Mouse (Mus musculus) midbrain, embryonic 10.5 days (tissue): ENCODE results near the gene Tbx6. TPM values are rescaled to one million over a fixed set of nuclear protein-coding genes. Genes with fewer than 3 reads are reported as not detected.

Experiments used
- DNase-seq: peaks from one replicate; pipeline ENCODE4 v3.0.0-alpha.2; 2017; ENCODE audit warnings: low spot score
- H3K27ac ChIP-seq: fragments of 300-500 bp; sonication (generic); replicated peaks from 2 replicates; pipeline ENCODE4 v1.5.1; 2016; ENCODE audit warnings: mild to moderate bottlenecking
- H3K27me3 ChIP-seq: fragments of 300-500 bp; sonication (generic); 2 replicates; pipeline ENCODE4 v1.6.1; 2016; ENCODE audit warnings: low read depth, mild to moderate bottlenecking; ENCODE audit not compliant: poor library complexity, severe bottlenecking
- H3K36me3 ChIP-seq: fragments of 300-500 bp; sonication (generic); 2 replicates; pipeline ENCODE4 v1.6.1; 2016; ENCODE audit warnings: mild to moderate bottlenecking, moderate library complexity
- H3K4me1 ChIP-seq: fragments of 300-500 bp; sonication (generic); 2 replicates; pipeline ENCODE4 v1.6.1; 2016
- H3K4me3 ChIP-seq: fragments of 300-500 bp; sonication (generic); 2 replicates; pipeline ENCODE4 v1.5.1; 2016; ENCODE audit warnings: mild to moderate bottlenecking, moderate library complexity
- H3K9me3 ChIP-seq: fragments of 300-500 bp; sonication (generic); replicated peaks from 2 replicates; pipeline ENCODE4 v1.6.1; 2016; ENCODE audit warnings: mild to moderate bottlenecking
- WGBS: fragments of 180-500 bp; shearing (Covaris S2); methylation state at CpG from one replicate; pipeline ENCODE4 v1.1.7; 2016; 5-methylcytosine and 5-hydroxymethylcytosine counted together
- polyA plus RNA-seq: library from polyadenylated mRNA; unstranded; fragments of >200 nt; fragmentation: Nextera tagmentation; extraction: Ambion mirVana; gene quantifications from 2 replicates; pipeline ENCODE4 v1.2.1, GENCODE M21; 2016

The Tbx6 gene
- polyA plus RNA-seq, 1 experiment from 2014 or later = 0.64 TPM

- H3K4me1 ChIP-seq = peaks cover 30% of the 10 kb centered on the region
- no peak for DNase-seq
- H3K36me3 ChIP-seq = peaks cover 83% of the 10 kb centered on the region
- no peaks in the 10 kb centered on the region for H3K9me3 ChIP-seq
- no peak overlapping the region for H3K27ac ChIP-seq
- WGBS = 94% methylated on average over 14 of the region's 14 CpGs
- H3K27me3 ChIP-seq = no peaks in the 10 kb centered on the region
- H3K4me3 ChIP-seq = no peak overlapping the region
Measured at GRCm38 (mm10) chr7:126786142-126786541, 4.9 kb downstream of the Tbx6 start.

- WGBS = 94% methylated on average over 4 of the region's 4 CpGs
- Histone ChIP-seq H3K4me1 (peaks cover 30% of the 10 kb centered on the region), H3K27me3 (no peaks in the 10 kb centered on the region), H3K9me3 (no peaks in the 10 kb centered on the region), H3K4me3 (0 out of 2 replicates have a peak overlapping the region, but pooled peaks have one; percentile 9), H3K36me3 (peaks cover 74% of the 10 kb centered on the region), H3K27ac (no peak overlapping the region)
- no peak for DNase-seq
Measured at GRCm38 (mm10) chr7:126789141-126789540, 7.9 kb downstream of the Tbx6 start.

- H3K27ac ChIP-seq = peak within 1 kb of the TSS; percentile 97
- under 1% methylated on average over 83 of the region's 83 CpGs for WGBS
- H3K9me3 ChIP-seq = no peaks in the 10 kb centered on the region
- DNase-seq = peak; percentile 99
- peaks cover 48% of the 10 kb centered on the region for H3K4me1 ChIP-seq
- H3K36me3 ChIP-seq = peaks cover 74% of the 10 kb centered on the region
- no peaks in the 10 kb centered on the region for H3K27me3 ChIP-seq
- peak within 1 kb of the TSS; percentile 89 for H3K4me3 ChIP-seq
Measured at GRCm38 (mm10) chr7:126791851-126792720, 10.8 kb downstream of the Tbx6 start, which contains the start of gene Ppp4c. Gene Ppp4c (minus strand): TSS chr7:126792496.

- 29% methylated on average over 11 of the region's 11 CpGs for WGBS
- H3K36me3 ChIP-seq = peaks cover 74% of the 10 kb centered on the region
- no peaks in the 10 kb centered on the region for H3K9me3 ChIP-seq
- H3K27me3 ChIP-seq = no peaks in the 10 kb centered on the region
- peak overlapping the region; percentile 97 for H3K27ac ChIP-seq
- peaks cover 56% of the 10 kb centered on the region for H3K4me1 ChIP-seq
- no peak for DNase-seq
- peak overlapping the region; percentile 89 for H3K4me3 ChIP-seq
Measured at GRCm38 (mm10) chr7:126792721-126793443, 11.6 kb downstream of the Tbx6 start.

- no peak for DNase-seq
- Histone ChIP-seq H3K4me3 (0 out of 2 replicates have a peak overlapping the region, but pooled peaks have one; percentile 89), H3K9me3 (no peaks in the 10 kb centered on the region), H3K36me3 (peaks cover 66% of the 10 kb centered on the region), H3K4me1 (peaks cover 62% of the 10 kb centered on the region), H3K27ac (no peak overlapping the region), H3K27me3 (no peaks in the 10 kb centered on the region)
- 67% methylated on average over 4 of the region's 4 CpGs for WGBS
Measured at GRCm38 (mm10) chr7:126793456-126794270, 12.4 kb downstream of the Tbx6 start.

GRCm38 (mm10) chr7:126794271-126794605 lies 13.0 kb downstream of the Tbx6 start:
- H3K27me3 ChIP-seq = no peaks in the 10 kb centered on the region
- H3K4me1 ChIP-seq = peaks cover 62% of the 10 kb centered on the region
- no peak for DNase-seq
- no peaks in the 10 kb centered on the region for H3K9me3 ChIP-seq
- 84% methylated on average over 4 of the region's 4 CpGs for WGBS
- H3K4me3 ChIP-seq = no peak overlapping the region
- no peak overlapping the region for H3K27ac ChIP-seq
- H3K36me3 ChIP-seq = peaks cover 60% of the 10 kb centered on the region

GRCm38 (mm10) chr7:126795387-126796317 lies 14.4 kb downstream of the Tbx6 start:
- Histone ChIP-seq H3K4me1 (peaks cover 68% of the 10 kb centered on the region), H3K4me3 (peak overlapping the region; percentile 96), H3K36me3 (peaks cover 49% of the 10 kb centered on the region), H3K27ac (no peak overlapping the region), H3K9me3 (no peaks in the 10 kb centered on the region), H3K27me3 (no peaks in the 10 kb centered on the region)
- 82% methylated on average over 16 of the region's 16 CpGs for WGBS
- DNase-seq = no peak

GRCm38 (mm10) chr7:126796350-126796932 lies 15.2 kb downstream of the Tbx6 start:
- Histone ChIP-seq H3K36me3 (peaks cover 53% of the 10 kb centered on the region), H3K27me3 (no peaks in the 10 kb centered on the region), H3K9me3 (no peaks in the 10 kb centered on the region), H3K4me1 (peaks cover 64% of the 10 kb centered on the region), H3K27ac (0 out of 2 replicates have a peak overlapping the region, but pooled peaks have one; percentile 97), H3K4me3 (peak overlapping the region; percentile 96)
- WGBS = 82% methylated on average over 8 of the region's 8 CpGs
- no peak for DNase-seq

GRCm38 (mm10) chr7:126797411-126798126 lies 16.3 kb downstream of the Tbx6 start, which contains the start of gene Fam57b:
Gene Fam57b (plus strand): TSS chr7:126797668.
- Histone ChIP-seq H3K4me3 (peak within 1 kb of the TSS; percentile 96), H3K27me3 (no peaks in the 10 kb centered on the region), H3K27ac (peak within 1 kb of the TSS; percentile 97), H3K36me3 (peaks cover 63% of the 10 kb centered on the region), H3K4me1 (peaks cover 60% of the 10 kb centered on the region), H3K9me3 (no peaks in the 10 kb centered on the region)
- no peak for DNase-seq
- WGBS = 41% methylated on average over 21 of the region's 21 CpGs

- Histone ChIP-seq H3K4me1 (peaks cover 52% of the 10 kb centered on the region), H3K36me3 (peaks cover 71% of the 10 kb centered on the region)
Measured at GRCm38 (mm10) chr7:126798127-126799049, 17.1 kb downstream of the Tbx6 start.

More at GRCm38 (mm10) chr7:126798127-126799049, 17.1 kb downstream of the Tbx6 start:
- DNase-seq = no peak
- H3K4me3 ChIP-seq = peak overlapping the region; percentile 96
- H3K27ac ChIP-seq = peak overlapping the region; percentile 97
- under 1% methylated on average over 40 of the region's 40 CpGs for WGBS
- H3K9me3 ChIP-seq = no peaks in the 10 kb centered on the region
- no peaks in the 10 kb centered on the region for H3K27me3 ChIP-seq
